Mouse (Mus musculus): Measurements from ENCODE around the gene Pakap. TPM values are rescaled to one million over a fixed set of nuclear protein-coding genes. Genes with fewer than 3 reads are reported as not detected.

Pakap gene
- polyA plus RNA-seq, 1 experiment from 2014 or later, result 35.4 TPM

DNA sequence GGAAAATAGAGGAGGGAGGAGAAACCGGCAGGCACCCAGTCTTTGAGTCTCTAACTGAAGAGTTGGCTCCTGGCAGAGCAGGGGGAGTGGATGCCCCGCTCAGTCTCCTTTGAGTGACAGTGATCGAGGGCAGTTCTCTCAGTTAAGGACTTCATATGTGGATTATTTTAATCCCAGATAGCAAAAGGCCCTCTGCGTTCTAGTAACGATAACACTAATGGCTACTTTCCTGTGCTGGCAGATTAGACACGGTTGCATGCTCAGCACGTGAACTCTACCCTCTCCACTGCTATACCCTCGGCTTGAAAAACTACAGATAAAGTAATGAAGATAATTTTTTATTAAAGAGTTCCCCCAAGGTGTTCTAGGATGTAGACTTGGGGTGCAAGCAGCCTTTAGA lies 226.0 kb downstream of the Pakap start:
- no peak overlapping the region for H3K4me2 ChIP-seq
- no peak for ATAC-seq (ENCODE audit: insufficient number of reproducible peaks, insufficient read depth, low FRiP score, low TSS enrichment, low read depth)

DNA sequence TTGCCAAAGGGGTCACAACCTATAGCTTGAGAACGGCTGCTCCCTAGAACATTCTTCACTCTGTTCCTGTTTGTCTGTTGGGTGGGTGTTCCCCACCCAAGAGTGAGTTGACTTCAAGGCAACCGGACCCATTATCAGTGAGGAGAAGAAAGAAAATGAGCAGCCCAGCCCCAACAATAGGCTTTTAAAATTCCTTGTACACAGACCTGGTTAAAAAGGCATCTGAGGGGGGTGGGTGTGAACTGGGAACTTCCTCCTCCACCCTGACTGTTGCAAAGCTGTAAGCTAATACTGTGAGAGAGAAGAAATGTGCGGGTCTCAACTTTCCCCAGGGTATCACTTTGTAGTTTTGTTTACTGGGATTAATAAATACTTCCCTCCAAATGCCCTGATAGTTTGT lies 226.6 kb downstream of the Pakap start:
- ATAC-seq (ENCODE audit: insufficient number of reproducible peaks, insufficient read depth, low FRiP score, low TSS enrichment, low read depth), result no peak
- Histone ChIP-seq H3K27ac (no peak overlapping the region), H3K4me2 (no peak overlapping the region), H3K4me3 (no peak overlapping the region), H3K9ac (no peak overlapping the region), H3K27me3 (no peaks in the 10 kb centered on the region), H3K9me3 (no peaks in the 10 kb centered on the region), H3K4me1 (peaks cover 12% of the 10 kb centered on the region), H3K36me3 (no peaks in the 10 kb centered on the region)
- 28% methylated on average over 3 of the region's 3 CpGs for WGBS

More for the DNA sequence above, 226.0 kb downstream of the Pakap start:
- Histone ChIP-seq H3K27me3 (no peaks in the 10 kb centered on the region), H3K4me1 (peaks cover 12% of the 10 kb centered on the region), H3K27ac (no peak overlapping the region), H3K9me3 (no peaks in the 10 kb centered on the region), H3K9ac (no peak overlapping the region), H3K4me3 (no peak overlapping the region), H3K36me3 (no peaks in the 10 kb centered on the region)
- WGBS, result 60% methylated on average over 8 of the region's 8 CpGs

GRCm38 (mm10) chr4:57797548-57798285 lies 229.7 kb downstream of the Pakap start:
- 77% methylated on average over 9 of the region's 9 CpGs for WGBS
- H3K9me3 ChIP-seq, result no peaks in the 10 kb centered on the region
- H3K4me2 ChIP-seq, result no peak overlapping the region
- H3K4me3 ChIP-seq, result no peak overlapping the region
- H3K9ac ChIP-seq, result no peak overlapping the region
- H3K27ac ChIP-seq, result no peak overlapping the region
- no peaks in the 10 kb centered on the region for H3K36me3 ChIP-seq
- no peak for ATAC-seq (ENCODE audit: insufficient number of reproducible peaks, insufficient read depth, low FRiP score, low TSS enrichment, low read depth)
- peaks cover 12% of the 10 kb centered on the region for H3K4me1 ChIP-seq
- no peaks in the 10 kb centered on the region for H3K27me3 ChIP-seq

DNA sequence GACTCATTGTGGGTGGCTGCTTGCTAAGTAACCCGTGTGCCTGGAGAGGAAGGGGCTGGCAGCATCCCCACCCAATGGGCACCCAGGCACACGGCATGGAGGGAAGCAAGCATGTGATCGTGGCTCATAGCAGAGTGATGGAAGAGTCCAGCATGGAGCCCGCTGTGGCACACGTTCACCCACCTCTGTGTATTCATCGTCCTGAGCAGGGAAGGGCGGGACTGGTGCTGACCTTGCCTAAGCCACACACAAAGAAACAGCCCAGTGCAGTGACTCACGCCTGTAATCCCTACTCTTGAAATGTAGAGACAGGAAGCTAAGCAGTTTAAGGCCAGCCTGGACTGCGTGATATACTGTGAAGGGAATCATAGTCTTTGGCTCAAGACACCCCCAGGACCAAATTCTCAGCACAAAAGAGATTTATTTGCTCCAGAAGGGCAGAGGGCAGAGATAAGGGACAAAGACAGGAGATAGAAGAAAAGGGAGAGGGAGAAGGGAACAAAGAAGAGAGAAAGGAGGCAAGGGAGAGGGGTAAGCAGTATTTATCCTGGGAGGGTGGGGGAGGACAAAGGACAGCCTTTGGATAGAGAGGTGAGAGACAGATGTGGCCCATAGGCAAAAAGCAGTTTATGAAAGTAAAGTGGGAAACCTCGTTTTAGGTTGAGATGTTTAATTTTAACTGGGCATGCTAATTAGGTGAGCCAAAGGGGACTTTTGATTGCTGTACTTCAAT lies 230.5 kb downstream of the Pakap start:
- Histone ChIP-seq H3K27me3 (no peaks in the 10 kb centered on the region), H3K9me3 (no peaks in the 10 kb centered on the region), H3K27ac (no peak overlapping the region), H3K4me3 (no peak overlapping the region), H3K4me2 (no peak overlapping the region), H3K4me1 (peaks cover 12% of the 10 kb centered on the region), H3K36me3 (no peaks in the 10 kb centered on the region), H3K9ac (no peak overlapping the region)
- no peak for ATAC-seq (ENCODE audit: insufficient number of reproducible peaks, insufficient read depth, low FRiP score, low TSS enrichment, low read depth)
- WGBS, result 48% methylated on average over 10 of the region's 10 CpGs

GRCm38 (mm10) chr4:57799297-57799696 lies 231.3 kb downstream of the Pakap start:
- Histone ChIP-seq H3K4me1 (peaks cover 5% of the 10 kb centered on the region; the same call in 1 of the 2 replicates), H3K9me3 (no peaks in the 10 kb centered on the region), H3K27me3 (no peaks in the 10 kb centered on the region), H3K36me3 (no peaks in the 10 kb centered on the region; the same call in 1 of the 2 replicates), H3K4me2 (no peak overlapping the region), H3K9ac (no peak overlapping the region), H3K27ac (no peak overlapping the region), H3K4me3 (no peak overlapping the region)
- 67% methylated on average over 1 of the region's 1 CpGs for WGBS
- ATAC-seq (ENCODE audit: insufficient number of reproducible peaks, insufficient read depth, low FRiP score, low TSS enrichment, low read depth), result no peak

- no peaks in the 10 kb centered on the region for H3K27me3 ChIP-seq
- H3K27ac ChIP-seq, result no peak overlapping the region
- no peak overlapping the region for H3K9ac ChIP-seq
- H3K9me3 ChIP-seq, result no peaks in the 10 kb centered on the region
- no peak for ATAC-seq (ENCODE audit: insufficient number of reproducible peaks, insufficient read depth, low FRiP score, low TSS enrichment, low read depth)
- H3K4me2 ChIP-seq, result no peak overlapping the region
- no peaks in the 10 kb centered on the region for H3K4me1 ChIP-seq
- H3K4me3 ChIP-seq, result no peak overlapping the region
- H3K36me3 ChIP-seq, result peaks cover 3% of the 10 kb centered on the region; the same call in 1 of the 2 replicates
- whole genome bisulfite sequencing, result 85% methylated on average over 7 of the region's 7 CpGs
These were observed 233.3 kb downstream of the Pakap start for GRCm38 (mm10) chr4:57801239-57801638.

DNA sequence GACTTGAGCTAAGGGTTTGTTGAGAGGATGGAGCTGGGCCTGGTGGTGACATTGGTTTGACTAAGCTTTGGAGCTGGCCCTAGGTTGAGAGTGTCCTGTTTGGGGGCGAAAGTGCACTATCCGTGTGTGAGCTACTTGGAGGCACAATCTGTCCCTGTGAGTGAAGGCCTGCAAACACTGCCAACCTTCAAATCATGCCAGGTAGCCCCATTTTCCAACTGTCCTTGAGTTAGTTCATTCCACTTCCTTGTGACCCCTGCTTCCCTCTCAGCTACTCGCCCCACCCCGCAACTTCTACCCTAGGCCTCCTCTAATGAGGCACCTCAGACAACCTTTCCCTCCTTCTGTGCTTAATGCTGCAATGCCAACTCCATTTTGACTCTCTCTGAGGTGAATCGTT lies 234.0 kb downstream of the Pakap start:
- no peaks in the 10 kb centered on the region for H3K9me3 ChIP-seq
- no peak for ATAC-seq (ENCODE audit: insufficient number of reproducible peaks, insufficient read depth, low FRiP score, low TSS enrichment, low read depth)
- H3K4me3 ChIP-seq, result no peak overlapping the region
- H3K36me3 ChIP-seq, result peaks cover 3% of the 10 kb centered on the region; the same call in 1 of the 2 replicates
- no peak overlapping the region for H3K9ac ChIP-seq
- no peaks in the 10 kb centered on the region for H3K27me3 ChIP-seq
- H3K4me2 ChIP-seq, result no peak overlapping the region
- no peak overlapping the region for H3K27ac ChIP-seq
- 93% methylated on average over 5 of the region's 5 CpGs for WGBS
- no peaks in the 10 kb centered on the region for H3K4me1 ChIP-seq

DNA sequence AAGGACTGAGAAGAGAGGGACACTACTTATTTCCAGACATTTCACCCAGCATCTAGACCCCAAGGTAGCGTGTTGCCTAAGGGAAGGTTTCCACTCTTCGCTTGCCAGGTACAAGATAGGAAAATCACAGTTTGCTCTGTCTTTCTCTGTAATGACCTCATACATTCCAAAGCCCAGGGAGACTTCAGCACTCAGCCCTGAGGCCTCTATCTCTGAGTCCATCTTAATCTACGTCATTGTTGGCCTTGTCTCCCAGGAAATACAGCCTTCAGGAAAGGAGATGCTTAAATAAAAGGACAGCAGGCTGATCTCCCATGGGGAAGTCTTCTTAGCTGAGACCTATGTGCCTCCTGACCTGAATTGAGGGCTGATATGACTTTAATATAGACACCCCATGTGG lies 234.4 kb downstream of the Pakap start:
- no peak overlapping the region for H3K9ac ChIP-seq
- no peak overlapping the region for H3K4me2 ChIP-seq
- peaks cover 5% of the 10 kb centered on the region; the same call in 1 of the 2 replicates for H3K36me3 ChIP-seq
- no peak overlapping the region for H3K27ac ChIP-seq
- no peak for ATAC-seq (ENCODE audit: insufficient number of reproducible peaks, insufficient read depth, low FRiP score, low TSS enrichment, low read depth)
- no peak overlapping the region for H3K4me3 ChIP-seq
- no peaks in the 10 kb centered on the region for H3K27me3 ChIP-seq
- H3K9me3 ChIP-seq, result no peaks in the 10 kb centered on the region
- no peaks in the 10 kb centered on the region for H3K4me1 ChIP-seq
- WGBS, result 81% methylated on average over 3 of the region's 3 CpGs

- H3K27ac ChIP-seq, result no peak overlapping the region
- no peak for ATAC-seq (ENCODE audit: insufficient number of reproducible peaks, insufficient read depth, low FRiP score, low TSS enrichment, low read depth)
- H3K9me3 ChIP-seq, result no peaks in the 10 kb centered on the region
- H3K4me3 ChIP-seq, result no peak overlapping the region
- H3K27me3 ChIP-seq, result no peaks in the 10 kb centered on the region
- WGBS, result 79% methylated on average over 6 of the region's 6 CpGs
- no peaks in the 10 kb centered on the region for H3K4me1 ChIP-seq
- no peak overlapping the region for H3K9ac ChIP-seq
- H3K36me3 ChIP-seq, result peaks cover 16% of the 10 kb centered on the region
- H3K4me2 ChIP-seq, result no peak overlapping the region
These were observed 236.9 kb downstream of the Pakap start for GRCm38 (mm10) chr4:57804902-57805301.

GRCm38 (mm10) chr4:57809449-57809848 lies 241.5 kb downstream of the Pakap start:
- H3K4me1 ChIP-seq, result peaks cover 4% of the 10 kb centered on the region; the same call in 1 of the 2 replicates
- H3K36me3 ChIP-seq, result peaks cover 16% of the 10 kb centered on the region
- 88% methylated on average over 4 of the region's 4 CpGs for WGBS
- no peak overlapping the region for H3K4me2 ChIP-seq
- no peak overlapping the region for H3K4me3 ChIP-seq
- no peak for ATAC-seq (ENCODE audit: insufficient number of reproducible peaks, insufficient read depth, low FRiP score, low TSS enrichment, low read depth)
- no peak overlapping the region for H3K27ac ChIP-seq
- H3K9me3 ChIP-seq, result no peaks in the 10 kb centered on the region
- H3K9ac ChIP-seq, result no peak overlapping the region
- no peaks in the 10 kb centered on the region for H3K27me3 ChIP-seq

DNA sequence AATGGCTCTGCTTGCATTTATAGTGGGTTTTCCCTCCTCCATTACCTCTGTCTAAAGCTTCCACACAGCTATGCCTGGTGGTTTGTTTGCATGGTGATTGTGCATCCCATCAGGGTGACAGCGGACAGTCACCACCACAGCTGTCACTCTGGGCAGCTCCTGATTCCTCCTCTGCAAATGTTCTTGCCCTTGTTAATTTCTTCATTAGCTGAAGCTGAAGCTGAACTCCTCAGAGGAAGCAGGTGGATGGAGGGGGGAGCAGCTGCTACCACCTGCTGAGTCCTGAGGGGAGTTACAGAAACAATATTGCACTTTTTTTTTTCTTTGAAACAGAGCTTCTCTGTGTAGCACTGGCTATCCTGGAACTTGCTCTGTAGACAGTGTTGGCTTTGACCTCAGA lies 244.1 kb downstream of the Pakap start:
- Histone ChIP-seq H3K4me2 (no peak overlapping the region), H3K27ac (peak overlapping the region; percentile 55; the same call in 1 of the 2 replicates), H3K9me3 (no peaks in the 10 kb centered on the region), H3K9ac (no peak overlapping the region), H3K4me1 (peaks cover 4% of the 10 kb centered on the region; the same call in 1 of the 2 replicates), H3K27me3 (no peaks in the 10 kb centered on the region), H3K4me3 (no peak overlapping the region), H3K36me3 (peaks cover 13% of the 10 kb centered on the region; the same call in 1 of the 2 replicates)
- ATAC-seq (ENCODE audit: insufficient number of reproducible peaks, insufficient read depth, low FRiP score, low TSS enrichment, low read depth), result no peak
- WGBS, result 92% methylated on average over 1 of the region's 1 CpGs

Data from embryonic facial prominence, embryonic 13.5 days (tissue).